Mouse (Mus musculus): ENCODE data around the gene Dohh.

DNA sequence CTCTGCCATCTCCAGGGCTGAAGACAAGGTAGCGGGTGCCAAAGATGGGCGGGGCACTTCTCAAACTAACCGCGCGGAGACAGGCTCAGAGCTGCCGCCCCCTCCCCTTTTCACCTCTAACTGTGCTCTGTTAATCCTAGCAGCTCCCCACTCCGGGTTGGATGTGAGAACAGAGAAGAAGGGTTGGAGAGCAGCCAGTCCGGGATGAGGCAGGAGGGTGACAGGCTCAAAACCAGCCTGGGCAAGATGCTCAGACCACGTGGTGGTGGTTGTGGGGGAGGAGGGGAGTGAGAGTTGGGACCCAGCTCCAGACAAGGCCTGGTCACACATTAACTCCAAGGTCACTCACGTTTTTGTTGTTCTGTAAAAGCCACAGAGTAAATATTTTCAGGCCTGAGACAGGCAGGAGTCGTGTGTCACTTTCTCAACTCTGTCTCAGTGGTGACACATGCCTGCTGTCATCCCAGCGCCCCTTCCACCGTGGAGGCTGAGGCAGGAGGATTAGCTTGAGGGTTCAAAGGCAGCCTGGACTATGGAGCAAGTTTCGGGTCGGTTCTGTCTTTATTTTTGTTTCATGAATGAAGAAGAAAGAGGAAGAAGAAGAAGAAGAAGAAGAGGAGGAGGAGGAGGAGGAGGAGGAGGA lies 47.4 kb downstream of the Dohh start:
- TF ChIP-seq CTCF (conservative IDR thresholded peaks at IDR 0.05; ENCODE audit: low read length) (no peak), POU5F1 (IDR thresholded peaks at IDR 0.05; ENCODE audit: borderline replicate concordance, low read length) (no peak), NANOG (IDR thresholded peaks at IDR 0.05; ENCODE audit: borderline replicate concordance, low read length) (no peak)
